Mouse (Mus musculus) brain, adult 2 months (tissue): ENCODE data around the gene Pqlc2.
A peak's percentile ranks its signal among the peaks of the same experiment; 100 is the strongest.

ENCODE experiments used
- DNase-seq: peaks from one replicate; pipeline ENCODE4 v3.0.0; 2011; ENCODE audit warnings: low read depth, low spot score

Pqlc2 gene

DNA sequence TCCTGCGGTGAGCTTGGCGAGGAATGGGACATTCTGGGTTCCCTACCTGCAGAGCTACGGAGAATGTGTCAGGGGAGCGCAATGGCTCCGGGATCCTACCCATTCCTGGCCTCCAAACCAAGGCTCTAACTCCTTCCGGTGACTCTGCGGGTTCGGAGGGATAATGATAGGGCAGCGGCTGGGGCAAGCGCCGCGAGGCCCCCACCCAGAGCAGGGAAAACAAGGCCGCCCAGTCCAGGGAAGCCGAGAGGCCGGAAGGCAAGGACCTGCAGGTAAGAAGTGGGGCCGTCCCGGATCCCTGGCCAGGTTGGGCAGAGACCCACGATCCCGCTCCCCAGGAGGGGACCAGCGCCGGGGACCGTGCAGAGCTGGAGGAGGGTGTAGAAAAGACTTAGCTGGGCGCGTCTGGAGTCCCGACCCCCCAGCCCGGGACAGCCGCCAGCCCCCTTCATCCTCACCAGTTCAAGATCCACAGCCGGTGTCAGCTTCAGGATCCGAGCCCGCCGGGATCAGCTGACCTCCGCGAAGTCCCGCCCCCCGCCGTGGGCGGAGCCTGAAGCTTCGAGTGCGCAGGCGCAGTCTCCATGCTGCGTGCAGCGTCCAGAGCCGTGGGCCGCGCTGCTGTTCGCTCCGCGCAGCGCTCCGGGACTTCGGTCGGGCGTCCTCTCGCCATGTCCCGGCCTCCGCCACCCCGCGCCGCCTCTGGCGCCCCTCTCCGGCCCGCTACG lies at the start of gene Pqlc2, which contains the start of gene Akr7a5:
Gene Pqlc2 (minus strand): TSS at position 538 of the 728 bp plus-strand sequence.
Gene Akr7a5 (plus strand): TSS at position 574 of the 728 bp plus-strand sequence.
- peak; percentile 97 for DNase-seq

GRCm38 (mm10) chr4:139357211-139357610 lies 46.7 kb upstream of the Pqlc2 start:
- DNase-seq: no peak

- no peak for DNase-seq
Observed at GRCm38 (mm10) chr4:139352832-139353231, 42.3 kb upstream of the Pqlc2 start.

DNA sequence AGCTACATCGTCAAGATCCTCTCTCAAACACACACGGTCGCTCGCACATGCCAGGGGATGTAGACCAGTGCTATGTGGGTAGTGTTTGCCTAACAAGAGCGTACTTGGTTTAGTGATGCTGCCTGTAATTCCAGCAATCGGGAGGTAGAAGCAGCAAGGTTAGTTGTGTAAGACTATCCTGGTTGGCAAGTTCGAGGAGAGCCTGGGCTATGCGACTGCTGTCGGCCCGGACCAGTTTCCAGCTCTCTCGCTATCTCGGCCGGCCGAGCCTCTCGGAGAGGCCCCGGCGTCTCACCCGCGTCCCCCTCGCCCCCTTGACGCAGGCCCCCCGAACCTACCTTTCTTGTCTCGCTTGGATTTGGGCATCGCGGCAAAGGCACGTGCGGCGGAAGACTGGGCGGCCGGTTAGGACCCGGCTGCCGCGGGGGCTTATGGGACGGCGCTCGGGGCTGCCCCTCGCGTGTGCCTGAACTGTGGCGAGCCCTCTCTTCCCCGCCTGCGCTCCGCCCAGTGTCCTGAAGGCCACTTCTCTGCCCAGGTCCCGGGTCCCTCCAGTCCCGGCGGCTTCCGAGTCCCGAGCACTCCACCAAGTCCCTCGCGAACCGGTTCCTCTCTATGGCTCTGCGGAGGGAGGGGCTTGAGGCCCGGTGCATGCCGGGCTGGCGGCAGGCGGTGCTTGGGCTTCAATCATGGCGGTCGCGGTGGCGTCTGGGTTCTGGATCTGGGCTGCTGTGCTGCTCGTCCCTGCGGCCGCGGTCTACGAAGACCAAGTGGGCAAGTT lies 41.6 kb upstream of the Pqlc2 start, which contains the start of the genes Mrto4, Emc1 and Ubr4:
Gene Mrto4 (minus strand): TSS at position 646 of the 781 bp plus-strand sequence.
Gene Emc1 (plus strand): TSS at position 657 of the 781 bp plus-strand sequence.
Gene Ubr4 (plus strand): TSS at position 679 of the 781 bp plus-strand sequence.
- peak; percentile 92 for DNase-seq

DNA sequence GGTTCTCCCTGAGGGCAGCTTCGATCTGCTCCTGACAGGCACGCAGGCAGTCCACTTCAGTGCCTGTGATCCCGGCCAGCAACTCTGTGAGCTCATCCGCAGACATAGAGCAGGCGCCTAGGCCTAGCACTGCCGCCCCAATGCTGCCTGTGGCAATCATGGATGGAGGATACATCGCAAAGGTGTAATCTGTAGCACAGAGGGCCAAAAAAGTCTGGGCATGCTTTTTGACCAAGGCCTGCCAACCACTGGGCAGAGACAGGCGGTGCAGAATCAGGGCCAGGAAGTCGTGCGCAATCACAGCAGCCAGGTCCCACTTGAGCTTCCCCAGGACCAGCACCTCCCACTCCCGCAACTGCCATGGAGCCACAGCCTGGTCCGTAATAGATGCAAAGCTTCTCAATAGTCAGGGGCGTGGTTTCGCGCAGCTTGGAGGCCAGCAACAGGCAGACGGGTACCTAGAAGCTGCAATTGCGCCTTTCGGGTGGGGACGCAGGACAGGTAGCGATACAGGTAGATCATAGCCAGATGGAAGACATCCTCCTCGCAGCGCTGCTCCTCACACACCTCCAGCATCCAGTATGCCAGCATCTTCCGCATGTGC lies 35.0 kb upstream of the Pqlc2 start:
- no peak for DNase-seq

DNA sequence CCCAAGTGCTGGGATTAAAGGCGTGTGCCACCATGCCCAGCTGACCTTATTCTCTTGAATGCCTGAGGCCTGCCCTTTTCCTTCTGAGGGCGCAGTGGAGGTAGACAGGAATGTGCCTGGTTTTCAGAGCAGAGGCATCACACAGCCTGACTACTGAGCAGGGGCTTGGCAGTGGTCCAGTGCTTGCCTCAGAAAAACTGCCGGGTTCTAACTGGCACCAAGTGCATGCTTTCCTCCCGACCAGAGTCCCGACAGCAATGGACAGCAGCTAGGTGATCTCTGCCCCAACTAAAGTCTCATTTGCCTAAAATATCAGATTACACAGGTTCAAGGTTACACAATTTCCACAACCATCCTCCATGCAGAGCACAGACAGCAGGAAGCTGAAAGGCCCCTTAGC lies 33.2 kb upstream of the Pqlc2 start:
- DNase-seq: peak; percentile 17

DNA sequence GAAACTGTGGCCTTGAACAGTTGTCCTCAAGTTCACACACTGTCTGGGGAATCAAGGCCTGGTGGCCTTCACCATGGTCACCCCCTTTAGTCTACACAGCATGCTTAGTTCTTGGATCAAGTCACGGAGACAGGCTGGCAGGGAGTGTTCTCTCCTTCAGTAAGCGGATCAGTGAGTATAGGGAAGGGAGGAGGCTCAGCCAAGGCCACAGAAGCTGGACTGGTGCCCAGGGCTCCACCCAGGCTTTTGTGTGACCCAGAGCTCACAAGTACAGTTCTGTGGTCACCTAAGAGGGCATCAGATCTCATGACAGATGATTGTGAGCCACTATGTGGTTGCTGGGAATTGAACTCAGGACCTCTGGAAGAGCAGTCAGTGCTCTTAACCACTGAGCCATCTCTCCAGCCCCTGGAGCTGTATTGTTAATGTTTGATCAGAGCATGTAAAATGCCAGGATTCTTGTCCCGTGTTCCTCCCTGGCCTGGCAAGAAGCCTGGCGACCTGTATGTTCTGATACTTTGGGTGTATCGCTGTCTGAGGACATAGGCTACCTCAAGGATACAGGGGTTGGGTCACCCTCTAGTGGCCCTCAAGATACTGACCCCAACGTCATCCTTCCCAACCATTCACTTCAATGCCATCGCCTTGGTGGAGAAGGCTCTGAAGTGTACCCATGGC lies 31.2 kb upstream of the Pqlc2 start:
- DNase-seq: no peak

GRCm38 (mm10) chr4:139340835-139341234 lies 30.3 kb upstream of the Pqlc2 start:
- no peak for DNase-seq

- no peak for DNase-seq
Observed at GRCm38 (mm10) chr4:139338145-139338544, 27.6 kb upstream of the Pqlc2 start.

- DNase-seq: peak; percentile 89
Observed at GRCm38 (mm10) chr4:139336822-139337483, 26.4 kb upstream of the Pqlc2 start.

- DNase-seq: no peak
Observed at GRCm38 (mm10) chr4:139335507-139335906, 25.0 kb upstream of the Pqlc2 start.

DNA sequence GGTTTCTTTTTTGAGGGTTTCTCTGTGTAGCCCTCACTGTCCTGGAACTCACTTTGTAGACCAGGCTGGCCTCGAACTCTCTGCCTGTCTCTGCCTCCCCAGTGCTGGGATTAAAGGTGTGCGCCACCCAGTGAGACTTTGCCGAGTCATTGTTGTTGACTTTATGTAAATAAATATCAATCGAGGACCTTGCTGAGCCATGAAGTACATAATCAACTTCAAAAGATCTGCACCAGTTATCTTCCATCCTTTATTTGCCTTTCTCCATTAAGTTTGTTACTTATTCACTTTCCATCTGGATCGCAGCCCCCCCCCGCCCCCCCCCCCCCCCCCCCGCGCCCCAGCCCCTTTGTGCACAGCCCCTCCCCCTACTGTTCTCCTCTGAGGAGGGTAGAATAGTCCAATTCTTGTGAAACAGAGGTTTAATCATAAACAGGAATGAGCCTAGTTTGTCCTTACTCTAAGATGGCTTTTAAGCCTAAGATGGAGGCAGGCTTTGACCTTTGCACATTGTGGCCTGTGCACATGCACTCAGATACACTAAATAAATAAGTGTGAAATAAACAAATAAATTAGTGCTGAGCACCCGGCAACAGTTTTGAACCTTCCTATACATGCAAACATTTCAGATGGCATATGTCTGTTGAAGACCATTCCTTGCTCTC lies 24.3 kb upstream of the Pqlc2 start:
- DNase-seq: no peak

DNA sequence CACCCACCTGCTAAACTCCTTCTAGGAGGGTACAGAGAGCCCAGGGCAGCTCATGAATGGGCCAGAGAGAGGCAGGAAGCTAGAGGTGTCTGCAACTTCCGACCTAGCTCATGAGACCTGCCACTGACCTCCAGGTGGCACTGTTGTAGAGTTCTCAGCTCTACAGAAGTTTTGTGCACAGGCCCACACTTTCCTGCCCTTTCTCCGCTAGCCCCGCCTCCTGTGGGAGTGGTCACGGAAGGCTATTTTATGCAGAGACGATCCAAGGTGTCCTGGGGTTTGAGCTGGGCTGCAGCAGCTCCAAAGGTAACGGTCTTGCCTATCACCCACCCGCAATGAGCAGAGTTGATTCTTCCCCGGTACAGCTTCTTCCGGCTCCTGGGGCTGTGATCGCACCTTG lies 20.1 kb upstream of the Pqlc2 start:
- peak; percentile 54 for DNase-seq

- DNase-seq: no peak
Observed at GRCm38 (mm10) chr4:139319740-139320139, 9.2 kb upstream of the Pqlc2 start.

GRCm38 (mm10) chr4:139318449-139318848 lies 7.9 kb upstream of the Pqlc2 start:
- no peak for DNase-seq

- DNase-seq: no peak
Observed at GRCm38 (mm10) chr4:139312632-139313031, 2.1 kb upstream of the Pqlc2 start.

DNA sequence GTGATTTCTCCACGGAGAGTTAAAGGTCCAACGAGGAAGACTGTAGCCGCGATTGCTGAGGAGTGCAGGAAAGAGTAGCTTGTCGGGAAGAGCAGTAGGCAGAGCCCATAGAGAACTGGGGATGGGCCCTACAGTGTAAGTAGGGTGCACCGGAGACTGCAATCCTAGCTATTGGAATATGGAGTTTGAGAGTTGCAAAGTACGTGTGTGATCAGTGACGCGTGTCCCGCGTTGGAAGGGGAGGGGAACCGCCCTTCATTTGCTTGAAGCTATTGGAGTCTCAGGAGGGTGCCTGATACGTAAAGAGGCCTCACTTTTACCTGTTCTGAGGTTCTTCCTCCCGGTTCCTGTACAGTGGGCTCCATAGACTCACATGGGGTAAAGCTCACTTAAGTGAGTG lies 1.2 kb upstream of the Pqlc2 start:
- no peak for DNase-seq

DNA sequence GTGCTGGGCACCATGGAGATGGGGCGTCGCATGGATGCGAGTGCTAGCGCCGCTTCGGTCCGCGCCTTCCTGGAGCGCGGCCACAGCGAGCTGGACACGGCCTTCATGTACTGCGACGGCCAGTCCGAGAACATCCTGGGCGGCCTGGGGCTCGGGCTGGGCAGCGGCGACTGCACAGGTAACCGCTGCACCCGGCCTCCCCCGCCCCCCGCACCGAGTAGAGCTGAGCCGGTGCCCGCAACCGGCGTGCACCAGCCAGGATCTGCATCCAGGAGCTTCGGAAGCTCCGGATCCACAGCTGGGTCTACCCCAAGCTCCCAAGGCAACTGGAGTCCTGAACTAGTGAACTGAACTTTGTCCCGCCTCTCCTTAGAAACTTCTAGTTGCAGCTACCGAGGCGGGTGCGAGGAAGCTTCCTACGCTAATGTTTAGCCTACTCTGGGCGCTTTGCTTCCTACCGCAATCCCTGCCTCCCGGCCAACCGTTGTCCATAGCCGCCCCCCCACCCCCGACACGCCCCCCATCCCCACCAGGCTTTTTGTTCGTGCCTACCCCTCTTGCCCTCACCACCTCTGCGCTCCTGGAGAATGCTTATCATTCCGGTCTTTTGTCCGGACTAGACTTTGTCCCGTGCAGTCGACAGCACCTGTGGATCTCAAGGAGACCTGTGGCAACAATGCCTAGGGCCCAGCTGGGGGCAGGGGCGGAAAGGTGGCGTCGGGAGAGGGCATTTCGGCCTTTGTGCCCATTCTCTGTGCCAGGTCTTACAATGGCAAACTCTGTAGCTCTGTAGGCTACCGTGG lies 592 bp upstream of the Pqlc2 start:
- DNase-seq: no peak

- DNase-seq: no peak
Observed at GRCm38 (mm10) chr4:139309651-139310050, 857 bp downstream of the Pqlc2 start.

- no peak for DNase-seq
Observed at GRCm38 (mm10) chr4:139307916-139308315, 2.6 kb downstream of the Pqlc2 start.
